In the genomic region with DNA sequence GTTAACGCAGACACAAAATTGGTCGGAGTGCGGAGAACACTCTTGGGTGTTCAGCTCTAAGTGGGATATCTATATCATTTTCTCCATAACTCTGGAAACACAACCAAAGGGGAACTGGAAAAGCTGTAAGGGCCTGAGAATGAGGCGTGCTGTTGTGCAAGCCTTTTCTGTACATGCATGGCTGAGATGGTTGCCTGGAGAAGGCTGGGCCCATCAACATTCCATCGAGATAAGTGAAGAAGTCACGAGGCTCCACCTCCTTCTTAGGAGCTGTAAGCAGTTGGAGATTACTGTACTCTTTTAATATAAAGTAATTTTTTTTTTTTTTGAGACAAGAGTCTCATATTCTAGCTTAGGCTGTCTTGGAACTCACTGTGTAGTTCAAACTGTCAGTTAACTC, we compare ENCODE assay signal across 12 mouse cellular contexts. TPM values are rescaled to one million over a fixed set of nuclear protein-coding genes. Genes with fewer than 3 reads are reported as not detected.
"Had no signal": no experiment of that assay in that cellular context is flagged by ENCODE, and none has a peak within 500 bp of the region (broad histone marks: within the 10 kb centered on the region; RNA-seq: fewer than 3 reads in every experiment).

No protein-coding gene starts in this region.

- H3K4me1 ChIP-seq: intestine, embryonic 15.5 days; limb, embryonic 15.5 days; liver, embryonic 13.5 days; midbrain, embryonic 12.5 days had no signal

- H3K9me3 ChIP-seq: intestine, embryonic 15.5 days; limb, embryonic 15.5 days; liver, embryonic 13.5 days; midbrain, embryonic 12.5 days had no signal

- H3K27ac ChIP-seq: intestine, embryonic 15.5 days; limb, embryonic 15.5 days; liver, embryonic 13.5 days; midbrain, embryonic 12.5 days had no signal

- H3K4me2 ChIP-seq: intestine, embryonic 15.5 days; limb, embryonic 15.5 days; liver, embryonic 13.5 days; midbrain, embryonic 12.5 days had no signal

- DNase-seq: kidney, adult 8-10 months; kidney, postnatal 25 days; liver, embryonic 13.5 days; liver, postnatal 0 days; right cerebral cortex, postnatal 14 days; thymus, postnatal 4 days had no signal

- H3K9ac ChIP-seq: intestine, embryonic 15.5 days; limb, embryonic 15.5 days; liver, embryonic 13.5 days; liver, postnatal 0 days; midbrain, embryonic 12.5 days had no signal

- H3K36me3 ChIP-seq: intestine, embryonic 15.5 days; limb, embryonic 15.5 days; liver, embryonic 13.5 days; midbrain, embryonic 12.5 days had no signal

- ATAC-seq: intestine, embryonic 15.5 days; liver, postnatal 0 days had no signal

- H3K4me3 ChIP-seq: intestine, embryonic 15.5 days; limb, embryonic 15.5 days; liver, embryonic 13.5 days; midbrain, embryonic 12.5 days had no signal

- H3K27me3 ChIP-seq: intestine, embryonic 15.5 days; limb, embryonic 15.5 days; liver, embryonic 13.5 days; midbrain, embryonic 12.5 days had no signal

RNA-seq across cellular contexts. Expression of a gene that starts 5.8 kb away (rescaled TPM):
- total RNA-seq: megakaryocyte-erythroid progenitor cell, adult 5-6 weeks had no signal
- polyA plus RNA-seq: liver, embryonic 13.5 days; liver, postnatal 0 days; spleen, adult 2 months; thymus, postnatal 0 days had no signal
